Mouse (Mus musculus): ENCODE measurements around the gene Lgals3bp.
"Not testable (repeated sequence)": the region's sequence is repeated elsewhere in the genome, so short reads cannot be mapped to it uniquely, and the experiment has no call there.

Lgals3bp gene

DNA sequence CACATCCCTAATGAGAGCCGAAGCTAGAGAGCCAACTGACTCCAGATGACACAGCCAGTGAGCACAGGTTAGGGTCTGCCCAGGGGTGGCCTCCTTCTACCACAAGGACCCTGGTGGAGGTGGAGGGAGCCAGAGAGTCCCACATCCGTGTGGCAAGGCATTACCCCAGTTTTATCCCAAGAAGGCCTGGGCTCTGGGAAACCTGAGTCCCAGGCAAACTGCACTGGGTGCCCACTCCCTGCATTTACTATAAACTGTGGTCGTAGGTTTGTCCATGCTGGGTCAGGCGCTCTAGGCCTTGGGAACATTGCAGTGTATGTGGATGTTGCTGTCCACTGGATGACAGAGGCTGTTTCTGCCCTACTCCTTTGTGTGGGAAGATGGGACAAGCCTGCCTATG is 697 bp downstream of the Lgals3bp start:
- no peak for DNase-seq (ENCODE audit: low spot score)

DNA sequence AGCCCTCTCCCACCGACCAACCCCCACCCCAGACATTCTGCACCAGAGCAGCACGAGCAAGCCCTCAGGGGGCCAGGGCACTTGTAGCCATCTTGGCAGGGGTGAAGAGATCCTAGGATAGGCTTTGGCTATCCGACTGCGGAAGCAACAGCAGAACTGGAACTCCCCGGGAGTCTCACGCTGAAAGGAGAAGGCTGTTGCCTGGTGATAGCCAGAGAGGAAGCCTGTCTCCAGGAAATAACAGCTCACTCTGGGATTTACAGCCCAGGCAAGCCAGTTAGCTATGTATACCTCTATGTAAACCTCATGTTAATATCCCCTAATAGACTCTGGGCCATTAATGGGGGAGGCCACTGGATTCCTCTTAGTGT is 1.3 kb downstream of the Lgals3bp start:
- peak; percentile 4 for DNase-seq (ENCODE audit: low spot score)

DNA sequence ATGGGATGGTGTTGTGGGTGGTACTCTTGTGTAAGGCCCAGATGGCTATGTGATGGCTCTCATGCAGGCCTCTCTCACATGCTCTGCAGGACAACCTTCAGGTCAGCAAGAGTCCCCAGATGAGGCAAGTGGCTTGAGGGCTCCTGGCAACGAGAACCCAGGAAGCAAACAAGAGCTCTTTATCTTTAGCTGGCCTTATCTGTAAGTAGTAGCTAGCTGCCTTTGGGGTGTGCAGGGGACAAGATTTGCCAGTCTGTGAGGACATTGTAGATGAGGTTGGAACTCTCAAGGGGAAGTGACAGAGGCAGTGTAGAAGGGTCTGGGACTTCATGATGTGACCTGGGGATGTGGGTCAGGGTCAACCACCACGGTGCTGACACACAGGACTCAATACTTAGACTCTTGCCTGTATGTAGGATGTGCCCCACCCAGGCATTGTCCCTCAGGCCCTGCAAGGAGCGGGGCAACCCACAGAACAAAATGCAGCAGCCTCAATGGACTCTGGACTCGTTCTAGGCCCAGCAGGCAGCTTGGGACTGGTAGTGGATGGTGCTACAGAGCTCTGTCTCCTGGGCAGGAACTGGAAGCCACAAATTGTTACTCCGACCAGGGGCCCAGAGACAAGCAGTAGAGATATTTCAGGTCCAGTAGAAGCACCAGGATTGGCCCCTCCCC is 1.9 kb downstream of the Lgals3bp start:
- DNase-seq (ENCODE audit: low spot score) = no peak

DNA sequence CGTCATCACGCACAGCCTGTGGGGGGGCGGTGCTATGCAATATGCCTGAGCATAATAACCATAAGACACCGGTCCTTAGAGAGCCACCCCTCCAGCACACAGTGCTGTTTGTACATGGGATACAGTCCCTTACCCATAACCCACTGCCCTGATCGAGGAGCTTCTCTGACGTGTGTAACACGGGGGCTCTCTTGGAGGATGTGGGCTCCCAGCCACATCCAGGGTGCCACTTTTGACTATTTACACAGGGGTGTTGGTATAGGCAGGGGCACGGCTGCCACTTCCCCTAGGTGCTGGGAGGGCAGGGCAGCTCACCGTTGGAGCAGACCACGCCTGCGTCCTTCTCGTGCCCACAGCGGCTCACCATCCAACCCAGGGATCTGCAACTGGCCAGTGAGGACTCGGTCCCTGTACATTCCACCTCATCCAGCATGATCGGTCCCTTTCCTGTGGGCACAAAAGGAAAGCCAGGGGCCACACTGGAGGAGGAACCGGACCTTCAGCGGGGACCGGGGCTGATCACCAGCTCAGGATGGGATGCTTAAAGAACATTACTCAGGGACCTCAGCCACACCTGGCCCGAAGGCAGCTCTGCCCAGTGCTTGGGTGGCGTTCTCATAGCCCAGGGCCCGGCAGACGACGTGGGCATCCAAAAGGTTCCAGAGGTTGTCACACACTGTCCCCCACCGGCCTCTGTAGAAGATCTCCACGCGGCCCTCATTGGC is 3.9 kb downstream of the Lgals3bp start:
- no peak for DNase-seq (ENCODE audit: low spot score)

DNA sequence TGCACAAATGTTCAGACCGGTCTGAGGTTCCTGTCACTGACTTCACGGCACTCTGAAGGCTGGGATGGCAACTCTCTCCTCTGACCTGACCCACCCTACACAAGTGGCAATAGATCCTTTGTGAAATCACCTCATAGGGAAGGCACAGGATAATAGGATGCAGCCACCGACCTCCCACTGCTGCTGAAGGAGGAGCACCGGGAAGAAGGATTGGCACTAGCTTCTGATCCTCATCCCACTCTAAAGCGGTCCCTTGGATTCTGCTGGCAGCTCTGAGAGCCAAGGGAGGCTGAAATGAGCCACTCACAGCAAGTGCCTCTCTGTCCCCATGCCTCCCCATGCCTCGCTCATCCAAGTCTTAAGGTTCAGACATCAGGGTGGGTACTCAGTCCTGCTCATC is 7.4 kb downstream of the Lgals3bp start:
- DNase-seq (ENCODE audit: low spot score) = no peak

DNA sequence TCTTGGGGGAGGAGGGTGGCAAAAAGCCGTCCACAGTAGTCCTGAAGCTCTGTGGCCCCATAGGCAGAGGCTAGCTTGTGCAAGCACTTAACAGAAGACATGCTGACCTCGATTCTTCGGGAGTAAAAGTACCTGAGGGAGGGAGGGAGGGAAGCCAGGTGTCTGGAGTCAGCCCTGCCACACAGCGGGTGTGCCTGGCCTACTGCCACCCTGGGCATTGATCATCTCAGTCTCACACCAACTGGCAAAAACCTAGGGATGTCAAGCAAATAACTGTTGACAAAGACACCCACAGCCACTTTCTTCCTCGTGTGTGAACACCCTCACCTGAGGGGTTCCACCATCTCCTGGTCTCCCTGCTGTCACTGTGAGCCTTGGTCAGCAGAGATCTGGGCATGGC is 7.9 kb downstream of the Lgals3bp start:
- no peak for DNase-seq (ENCODE audit: low spot score)

DNA sequence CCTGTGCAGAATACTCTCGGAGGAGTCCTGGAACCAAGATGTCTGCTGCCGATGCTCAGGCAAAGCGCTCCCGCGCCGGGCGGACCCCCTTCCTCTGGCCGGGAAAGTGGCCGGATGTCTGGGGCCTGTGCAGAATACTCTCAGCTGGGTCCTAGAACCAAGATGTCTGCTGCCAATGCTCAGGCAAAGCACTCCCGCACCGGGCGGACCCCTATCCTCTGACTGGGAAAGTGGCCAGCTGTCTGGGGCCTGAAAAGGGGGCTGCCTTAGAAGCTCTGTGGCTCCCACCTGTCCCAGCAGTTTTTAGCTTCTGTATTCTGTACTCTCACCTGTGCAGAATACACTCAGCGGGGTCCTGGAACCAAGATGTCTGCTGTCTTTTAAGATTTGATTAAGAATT is 14.1 kb downstream of the Lgals3bp start:
- DNase-seq (ENCODE audit: low spot score) = not testable (repeated sequence)

DNA sequence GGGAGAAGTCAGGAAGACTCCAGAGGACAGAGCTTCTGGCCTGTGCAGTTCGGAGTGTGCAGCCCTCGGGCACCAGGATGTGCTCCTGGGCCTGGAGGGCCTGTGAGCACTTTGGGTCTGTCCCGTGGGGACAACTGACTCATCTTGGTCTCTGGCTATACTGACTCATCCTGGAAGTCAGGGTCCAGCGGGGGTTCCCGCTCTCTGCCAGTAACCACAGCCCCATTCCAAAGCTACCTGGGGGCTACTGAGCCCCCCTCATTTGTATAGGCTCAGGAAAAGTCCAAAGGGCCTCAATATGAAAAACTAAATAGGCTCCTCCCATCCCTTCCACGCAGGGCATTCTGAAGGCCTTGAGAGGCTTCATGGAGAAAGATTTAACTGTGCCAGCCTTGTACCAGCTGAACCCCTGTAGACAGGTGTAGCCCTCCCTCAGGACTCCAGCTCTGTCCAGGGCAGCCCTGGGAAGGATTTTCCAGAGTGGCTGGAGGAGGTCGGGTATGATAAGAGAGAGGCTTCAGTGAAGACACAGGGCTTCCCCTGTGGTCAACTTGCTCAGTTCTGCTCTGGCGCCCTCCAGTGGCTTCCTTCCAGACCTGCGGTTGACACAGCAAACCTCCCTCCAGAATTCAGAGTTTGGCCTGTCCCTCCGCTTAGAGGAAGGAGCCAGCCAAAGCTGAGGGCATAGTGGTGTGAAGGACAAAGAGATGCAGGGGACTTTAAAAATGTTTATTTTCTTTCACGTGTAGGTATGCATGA is 22.5 kb downstream of the Lgals3bp start:
- DNase-seq (ENCODE audit: low spot score) = peak; percentile 91

DNA sequence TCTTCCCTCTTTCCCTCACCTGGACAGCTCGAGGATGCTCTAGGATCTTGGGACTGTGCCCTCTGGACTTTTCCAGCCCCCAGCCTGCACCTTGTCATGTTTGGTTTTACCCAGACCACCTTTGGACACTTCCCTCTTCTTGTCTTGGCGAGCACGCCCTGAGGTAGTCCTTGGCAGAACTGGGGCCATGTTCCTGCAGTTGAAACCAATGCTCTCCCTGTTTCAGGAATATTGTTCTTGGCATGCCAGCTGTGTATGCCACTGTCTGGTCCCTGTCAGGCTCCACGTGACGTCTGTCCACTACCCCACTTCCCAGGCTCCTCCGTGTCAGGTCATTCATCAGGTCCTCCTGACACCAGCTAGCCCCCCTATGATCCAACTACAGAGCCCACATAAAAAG is 23.2 kb downstream of the Lgals3bp start:
- no peak for DNase-seq (ENCODE audit: low spot score)

DNA sequence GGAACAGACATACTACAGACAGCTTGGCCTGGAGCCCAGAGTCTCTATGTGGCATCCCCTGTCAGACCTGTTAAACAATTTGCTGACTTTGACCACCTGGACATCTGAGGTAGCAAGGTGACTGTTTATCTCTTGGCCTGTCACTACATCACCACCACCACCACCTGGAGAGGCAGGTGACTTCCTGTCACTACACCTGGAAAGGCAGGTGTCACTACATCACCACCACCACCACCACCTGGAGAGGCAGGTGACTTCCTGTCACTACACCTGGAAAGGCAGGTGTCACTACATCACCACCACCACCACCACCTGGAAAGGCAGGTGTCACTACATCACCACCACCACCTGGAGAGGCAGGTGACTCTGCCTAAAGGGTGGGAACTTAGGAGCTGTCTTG is 25.6 kb downstream of the Lgals3bp start:
- DNase-seq (ENCODE audit: low spot score) = not testable (repeated sequence)

DNA sequence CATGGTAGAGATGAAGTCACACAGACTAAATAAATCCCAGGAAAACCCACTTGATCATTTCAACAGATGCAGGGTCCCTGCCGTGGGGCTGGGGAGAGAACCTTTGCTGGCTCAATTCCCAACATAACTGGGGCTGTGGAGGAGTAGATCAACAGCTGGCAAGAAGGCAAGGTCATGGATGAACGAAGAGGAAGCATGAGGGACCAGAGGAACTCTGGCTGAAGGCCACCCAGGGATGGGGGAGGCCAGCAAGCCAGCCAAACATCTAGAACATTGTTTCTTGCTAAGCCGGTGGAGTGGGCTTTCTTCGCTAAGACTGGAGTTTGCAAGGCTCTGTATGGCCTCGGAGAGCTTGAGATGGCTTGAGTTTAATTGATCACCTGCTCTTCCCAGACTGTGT is 26.0 kb downstream of the Lgals3bp start:
- DNase-seq (ENCODE audit: low spot score) = no peak

DNA sequence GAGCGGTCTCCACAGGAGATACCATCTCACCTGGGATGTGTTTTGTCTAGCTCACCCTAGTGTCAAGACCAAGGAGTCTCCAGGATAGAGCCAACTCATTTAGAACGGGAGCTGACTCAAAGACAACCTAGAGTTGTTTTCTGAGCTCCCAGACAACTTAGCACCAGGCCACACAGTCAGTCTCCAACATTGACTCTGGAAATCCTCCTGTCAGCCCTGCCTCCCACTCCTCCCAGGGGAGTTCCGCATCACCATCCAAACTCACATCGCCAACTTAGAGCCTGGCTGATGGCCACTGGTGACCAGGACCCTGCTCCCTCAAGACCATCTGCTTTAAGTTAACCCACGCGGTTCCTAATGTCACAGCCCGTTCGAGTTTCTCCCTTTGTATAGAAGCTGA is 26.4 kb downstream of the Lgals3bp start:
- no peak for DNase-seq (ENCODE audit: low spot score)

DNA sequence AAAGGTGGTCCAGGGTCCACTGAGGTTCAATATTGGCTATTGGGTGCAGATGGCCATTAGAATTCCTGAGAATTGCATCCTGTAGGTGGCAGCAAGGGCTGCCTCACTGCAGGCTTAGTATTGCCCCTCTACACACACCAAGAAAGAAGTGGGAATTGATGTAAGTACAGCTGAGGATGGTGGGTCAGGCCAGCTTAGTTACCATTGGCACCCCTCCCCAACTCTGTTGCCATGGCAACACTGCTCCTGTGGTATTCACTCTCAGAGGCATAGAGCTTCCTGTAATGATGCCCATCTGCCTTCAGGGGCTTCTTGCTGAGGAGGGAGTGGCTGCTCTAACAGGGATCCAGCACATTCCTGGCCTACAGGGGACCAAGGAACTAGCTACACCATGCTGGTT is 26.9 kb downstream of the Lgals3bp start:
- no peak for DNase-seq (ENCODE audit: low spot score)

DNA sequence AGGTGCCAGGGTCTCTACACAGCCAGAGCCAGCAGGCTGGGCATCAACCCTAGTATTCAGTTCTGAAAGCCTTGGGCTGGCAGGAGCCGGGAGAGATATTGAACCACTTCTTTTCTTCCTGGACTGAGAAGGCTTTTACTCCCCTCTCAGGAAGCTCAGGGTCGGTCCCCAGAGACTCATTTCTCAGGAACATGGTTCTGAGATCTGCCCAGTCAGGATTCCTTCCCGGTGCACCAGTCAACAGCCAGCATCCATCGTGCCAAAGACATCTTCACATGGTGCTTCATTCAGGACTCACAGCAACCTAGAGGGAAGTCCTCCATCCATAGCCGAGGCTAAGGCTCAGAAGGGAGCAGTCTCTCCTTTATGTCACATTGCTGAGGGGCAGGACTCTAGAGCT is 27.4 kb downstream of the Lgals3bp start:
- DNase-seq (ENCODE audit: low spot score) = no peak

DNA sequence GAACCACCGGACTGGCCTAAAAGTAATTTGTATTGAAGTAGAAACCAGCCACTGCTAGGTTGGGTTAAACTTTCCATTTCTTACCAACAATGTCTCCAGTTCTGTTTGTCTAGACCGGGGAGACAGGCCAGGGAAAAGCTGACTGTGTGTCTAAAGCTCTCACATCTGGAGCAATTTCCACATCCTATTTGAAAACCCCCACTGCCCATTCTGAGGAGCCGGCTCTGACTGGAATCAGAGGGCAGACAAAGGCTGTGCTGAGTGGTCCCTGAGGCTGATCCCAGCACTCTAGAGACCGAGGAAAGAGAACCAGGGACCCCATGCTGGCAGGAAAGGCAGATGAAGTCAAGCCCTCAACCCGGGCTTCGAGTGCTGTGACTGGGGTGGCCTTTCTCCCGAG is 29.3 kb downstream of the Lgals3bp start:
- no peak for DNase-seq (ENCODE audit: low spot score)

DNA sequence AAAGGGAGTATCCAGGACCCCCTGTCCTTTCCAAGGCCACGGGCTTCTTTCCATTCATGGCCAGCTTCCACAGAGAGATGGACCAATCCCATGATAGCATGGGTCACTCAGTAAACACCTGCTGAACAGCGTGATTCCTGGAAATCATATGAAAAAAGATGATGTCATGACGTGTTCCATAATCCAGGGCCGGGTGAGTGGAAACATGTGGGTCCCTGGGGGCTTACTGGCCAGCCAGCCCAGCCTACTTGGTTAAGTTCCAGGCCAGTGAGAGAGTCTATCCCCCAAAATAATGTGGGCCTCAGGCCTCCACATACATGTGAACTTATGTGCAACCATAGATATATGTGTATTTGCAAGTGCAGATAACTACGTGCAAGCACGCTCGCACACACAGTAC is 30.0 kb downstream of the Lgals3bp start:
- DNase-seq (ENCODE audit: low spot score) = no peak

DNA sequence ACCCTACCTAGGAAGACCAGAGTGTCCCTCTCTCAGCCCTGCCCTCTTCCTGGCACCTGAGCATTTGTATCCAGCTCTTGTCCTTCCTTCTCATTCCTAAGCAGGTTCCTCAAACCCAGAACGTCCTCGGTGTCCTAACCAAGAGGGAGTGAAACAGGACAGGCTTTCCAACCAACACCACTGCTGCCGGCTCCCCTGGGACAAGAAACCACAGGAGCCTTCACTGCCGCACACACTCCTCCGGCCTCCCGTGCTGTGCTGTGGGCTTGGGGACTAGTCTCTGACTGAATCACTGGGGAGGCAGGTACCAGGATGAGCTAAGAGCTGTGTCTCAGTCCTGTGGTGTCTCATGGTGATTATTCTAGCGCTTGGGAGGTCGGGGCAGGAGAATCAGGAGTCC is 32.2 kb downstream of the Lgals3bp start:
- DNase-seq (ENCODE audit: low spot score) = no peak

DNA sequence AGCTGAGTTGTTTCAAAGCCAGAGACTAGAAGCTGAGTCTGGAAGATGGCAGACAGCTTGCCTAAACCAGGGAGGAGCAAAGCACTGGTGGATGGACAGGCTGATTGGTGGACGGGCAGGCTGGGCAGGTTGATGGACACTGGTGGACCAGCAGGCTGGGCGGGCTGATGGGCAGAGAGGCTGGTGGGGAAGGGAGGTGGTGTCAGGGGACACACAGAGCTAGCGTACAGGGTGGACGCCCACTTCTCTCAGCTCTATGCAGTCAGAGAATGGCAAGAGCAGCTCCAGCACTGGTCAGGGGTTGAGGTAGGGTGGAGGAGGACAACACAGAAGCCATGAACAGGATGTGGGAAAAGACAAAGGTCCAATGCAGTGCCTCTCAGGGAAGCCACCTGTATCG is 32.6 kb downstream of the Lgals3bp start:
- no peak for DNase-seq (ENCODE audit: low spot score)

DNA sequence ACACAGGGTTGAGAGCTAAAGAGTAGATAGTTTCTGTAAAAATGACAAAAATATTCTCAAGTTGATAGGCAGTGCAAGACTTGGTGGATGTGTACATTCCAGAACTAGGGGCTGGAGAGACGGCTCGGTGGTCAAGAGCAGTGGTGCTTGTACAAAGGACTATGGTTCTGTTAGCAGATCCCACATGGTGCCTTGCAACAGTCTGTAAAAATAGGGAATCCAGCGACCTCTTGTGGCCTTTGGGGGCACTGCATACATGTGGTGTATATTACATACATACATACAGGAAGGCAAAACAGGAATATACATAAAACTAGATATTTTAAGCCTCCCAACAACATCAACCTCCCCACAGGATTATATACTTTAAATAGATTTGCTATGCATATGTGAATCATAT is 33.6 kb downstream of the Lgals3bp start:
- DNase-seq (ENCODE audit: low spot score) = no peak

DNA sequence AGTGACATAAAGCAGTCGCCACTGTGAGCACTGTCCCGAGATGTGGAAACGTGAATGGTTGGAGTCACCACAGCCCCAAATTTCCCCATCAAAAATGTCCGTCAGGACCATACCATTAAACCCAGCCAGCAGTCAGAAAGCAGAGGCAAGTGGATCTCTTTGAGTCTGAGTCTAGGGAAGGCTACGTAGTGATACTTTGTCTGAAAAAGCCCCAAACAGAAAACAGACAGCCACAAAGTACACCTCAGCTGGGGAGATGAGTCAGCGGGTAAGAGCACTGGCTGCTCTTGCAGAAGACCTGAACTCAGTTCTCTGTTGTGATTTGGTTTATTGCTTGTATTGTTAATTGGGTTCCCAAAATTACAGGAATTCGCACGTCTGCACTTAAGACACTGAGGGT is 35.3 kb downstream of the Lgals3bp start:
- DNase-seq (ENCODE audit: low spot score) = peak; percentile 1

DNA sequence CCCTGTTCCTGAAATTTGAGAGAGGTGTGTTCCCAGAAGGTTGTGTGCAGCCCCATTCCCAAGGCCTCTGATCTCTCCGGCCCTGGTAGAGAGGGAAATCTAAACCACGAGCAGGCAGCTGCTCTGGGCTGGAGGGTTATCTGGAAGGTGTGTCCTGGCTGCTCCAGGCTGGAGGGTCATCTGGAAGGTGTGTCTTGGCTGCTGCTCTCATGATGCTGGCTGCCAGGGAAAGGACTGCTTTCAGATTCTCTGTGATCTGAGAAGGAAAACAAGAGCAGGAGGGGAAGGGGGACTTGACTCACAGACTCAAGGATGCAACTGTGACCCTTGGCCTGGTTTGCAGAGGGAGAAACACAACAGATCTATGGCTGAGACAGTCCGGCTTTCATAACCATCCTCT is 35.8 kb downstream of the Lgals3bp start:
- peak; percentile 3 for DNase-seq (ENCODE audit: low spot score)

DNA sequence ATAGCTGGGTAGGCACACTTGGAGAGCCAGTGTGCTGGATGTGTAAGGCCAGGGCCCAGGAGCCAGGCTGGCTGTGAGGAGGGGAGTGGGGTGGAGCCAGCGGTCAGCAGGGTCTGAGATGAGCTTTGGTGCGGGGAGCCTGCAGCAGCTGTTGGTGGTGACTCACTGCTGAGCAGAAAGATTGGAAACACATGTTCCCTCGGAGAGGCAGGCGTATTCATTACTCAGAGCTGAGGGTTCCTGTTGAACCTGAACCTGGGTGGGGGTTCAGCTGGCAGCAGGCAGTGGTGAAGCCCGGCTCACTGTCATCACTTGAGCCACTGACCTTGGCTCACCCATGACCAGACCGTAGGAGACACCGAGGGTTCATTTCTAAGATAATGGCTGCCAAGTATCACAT is 36.7 kb downstream of the Lgals3bp start:
- no peak for DNase-seq (ENCODE audit: low spot score)

DNA sequence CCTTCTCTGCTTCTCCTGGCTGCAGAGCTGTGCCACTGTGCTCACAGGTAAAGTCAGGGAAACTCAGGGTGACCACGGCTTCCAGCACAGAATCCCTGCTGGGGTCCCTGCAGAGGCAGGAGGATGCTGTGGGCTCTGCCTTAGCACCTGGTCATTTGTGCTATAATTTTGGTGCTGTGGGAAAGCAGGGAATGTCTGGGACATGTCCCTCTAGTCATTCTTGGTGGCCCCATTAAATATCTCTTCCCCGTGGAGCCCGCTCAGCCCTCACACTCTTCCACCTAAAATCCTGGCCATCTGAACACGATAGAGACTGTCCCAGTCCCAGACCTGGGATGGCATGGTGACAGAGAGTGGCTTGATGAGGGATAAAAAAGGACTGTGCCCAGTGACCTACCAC is 37.9 kb downstream of the Lgals3bp start:
- no peak for DNase-seq (ENCODE audit: low spot score)
